Mouse (Mus musculus) heart, adult 2 months (tissue): Measurements from ENCODE around the gene Slco4c1. TPM values are rescaled to one million over a fixed set of nuclear protein-coding genes. Genes with fewer than 3 reads are reported as not detected.

Experiments
- DNase-seq, 2 experiments: peaks; one replicate each; pipeline ENCODE4 v3.0.0; 2021
- H3K27ac ChIP-seq: fragments of 200-600 bp; 2 replicates; pipeline ENCODE4 v1.8.1; 2022
- H3K27me3 ChIP-seq: fragments of 200-500 bp; 2 replicates; pipeline ENCODE4 v1.6.1; 2012; ENCODE audit warnings: mild to moderate bottlenecking, low read length, inconsistent platforms, mixed read lengths; ENCODE audit not compliant: control insufficient read depth, insufficient read depth
- H3K36me3 ChIP-seq: fragments of 200-500 bp; 2 replicates; pipeline ENCODE4 v1.6.1; 2012; ENCODE audit warnings: low read length, inconsistent platforms; ENCODE audit not compliant: control insufficient read depth, insufficient read depth
- H3K4me1 ChIP-seq: fragments of 200-500 bp; 2 replicates; pipeline ENCODE4 v1.6.1; 2011; ENCODE audit warnings: low read length; ENCODE audit not compliant: control insufficient read depth, insufficient read depth
- H3K4me3 ChIP-seq: fragments of 200-600 bp; 2 replicates; pipeline ENCODE4 v1.8.1; 2022
- H3K79me2 ChIP-seq: fragments of 200-500 bp; replicated peaks from 2 replicates; pipeline ENCODE4 v1.6.1; 2012; ENCODE audit warnings: mild to moderate bottlenecking, inconsistent platforms, low read length, moderate library complexity, mixed read lengths; ENCODE audit not compliant: control insufficient read depth, insufficient read depth
- H3K9ac ChIP-seq: fragments of 200-500 bp; 2 replicates; pipeline ENCODE4 v1.6.1; 2012; ENCODE audit warnings: low read depth, mild to moderate bottlenecking, control low read depth, inconsistent platforms, low read length, mixed read lengths
- CTCF ChIP-seq: fragments of 200-600 bp; IDR thresholded peaks from 2 replicates; pipeline ENCODE4 v1.8.1; 2022; ENCODE audit warnings: antibody characterized with exemption, mild to moderate bottlenecking, moderate library complexity
- EP300 ChIP-seq: fragments of 200-500 bp; IDR thresholded peaks from 2 replicates; pipeline ENCODE4 v1.6.1; 2011; ENCODE audit warnings: low read depth, low read length, control low read depth; ENCODE audit not compliant: insufficient read depth
- POLR2A ChIP-seq: fragments of 200-500 bp; IDR thresholded peaks from 2 replicates; pipeline ENCODE4 v1.6.1; 2011; ENCODE audit warnings: mild to moderate bottlenecking, low read depth, low read length, control low read depth; ENCODE audit not compliant: insufficient read depth
- WGBS: fragments of 180-500 bp; shearing (Covaris S2); methylation state at CpG from one replicate; pipeline ENCODE4 v1.1.7; 2018; 5-methylcytosine and 5-hydroxymethylcytosine counted together
- intact Hi-C: fragments of 180-260 bp; cut with DNase I; formaldehyde crosslinking; loops from one replicate; pipeline ENCODE4 v1.15.1; 2025
- polyA plus RNA-seq: library from polyadenylated mRNA; depleted of rRNA; stranded (reverse); fragments of >200 nt; gene quantifications from 2 replicates; pipeline ENCODE4 v1.2.3, GENCODE M21; 2012
- total RNA-seq, 2 experiments: library from RNA; stranded (reverse); gene quantifications; 2 replicates each; pipeline ENCODE4 v1.2.3; 2021

Gene Slco4c1
- total and polyA plus RNA-seq, 3 experiments: 0.20 TPM; not detected in 2

- intact Hi-C loops: no loop called here
- Histone ChIP-seq H3K36me3 (no peaks in the 10 kb centered on the region), H3K4me1 (no peaks in the 10 kb centered on the region), H3K79me2 (no peaks in the 10 kb centered on the region), H3K9ac (no peak overlapping the region), H3K27me3 (no peaks in the 10 kb centered on the region), H3K27ac (no peak overlapping the region), H3K4me3 (no peak overlapping the region)
- no peak for TF ChIP-seq POLR2A
- TF ChIP-seq CTCF: no peak
- no peak for TF ChIP-seq EP300
- 6% methylated on average over 1 of the region's 1 CpGs for WGBS
- no peak for DNase-seq
These were observed 105.4 kb downstream of the Slco4c1 start for GRCm38 (mm10) chr1:96766535-96766934.
